Mouse (Mus musculus) ES-Bruce4 (cell line): ENCODE data around the gene Arid1b.

Source experiments
- CTCF ChIP-seq: IDR thresholded peaks from one replicate; pipeline ENCODE4 v1.8.1; 2011; ENCODE audit warnings: low read depth, low read length
- EP300 ChIP-seq: IDR thresholded peaks from 2 replicates; pipeline ENCODE4 v1.6.1; 2011; ENCODE audit warnings: low read depth, low read length; ENCODE audit not compliant: insufficient read depth
- POLR2A ChIP-seq: IDR thresholded peaks from one replicate; pipeline ENCODE4 v1.8.1; 2011; ENCODE audit warnings: low read length; ENCODE audit not compliant: insufficient read depth

GRCm38 (mm10) chr17:4984691-4985090 is 9.4 kb upstream of the Arid1b start:
- no peak for TF ChIP-seq EP300
- TF ChIP-seq CTCF: no peak
- no peak for TF ChIP-seq POLR2A
